Mouse (Mus musculus) gastrocnemius, adult 8-10 months (tissue): ENCODE data around the gene Gm45062. TPM values are rescaled to one million over a fixed set of nuclear protein-coding genes. Genes with fewer than 3 reads are reported as not detected.

Experiments
- DNase-seq, 2 experiments: peaks; one replicate each; pipeline ENCODE4 v3.0.0; 2022; ENCODE audit warnings: low spot score in 2 of 2
- total RNA-seq, 4 experiments: library from RNA; stranded (reverse); gene quantifications; 2 replicates each; pipeline ENCODE4 v1.2.4; 2022

The Gm45062 gene
- total RNA-seq = under 1 TPM in 2 of 4 experiments, not detected in 2; 0.44 to 0.61 TPM

DNA sequence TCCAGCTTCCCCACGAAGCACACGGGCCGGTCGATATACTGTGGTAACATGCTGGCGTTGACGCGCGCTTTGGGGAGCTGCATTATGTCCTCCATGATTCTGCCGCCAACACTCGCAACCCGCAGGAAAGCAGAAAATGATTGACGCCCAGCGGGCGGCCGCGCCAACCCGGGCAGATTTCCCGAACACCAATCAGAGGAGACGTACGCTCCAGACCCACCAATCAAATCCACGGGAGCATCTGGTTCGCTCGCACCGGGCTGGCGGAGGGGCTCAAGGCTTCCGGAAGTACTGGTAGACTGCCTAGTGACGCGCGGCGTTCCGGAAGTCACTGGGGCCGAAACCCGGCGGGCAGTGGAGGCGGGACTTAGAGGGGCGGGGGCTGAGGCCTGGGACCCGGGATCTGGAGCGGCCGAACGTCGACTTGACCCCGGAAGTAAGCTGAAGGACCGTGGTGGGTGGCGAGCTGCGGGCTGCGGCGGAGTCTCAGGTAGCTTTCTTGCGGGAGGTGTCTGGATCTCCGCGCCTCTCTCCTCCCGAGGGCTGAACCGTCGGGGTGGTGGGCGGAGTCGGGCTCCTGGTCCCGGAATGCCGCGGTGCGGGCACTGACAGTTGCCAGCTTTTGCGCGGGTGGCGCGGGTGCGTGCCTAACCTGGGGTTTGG lies at the start of gene Gm45062, which contains the start of the genes Rpa3 and Umad1:
Gm45062 (plus strand) TSS at position 447 of the 663 bp plus-strand sequence.
Rpa3 (minus strand) TSS at position 170 of the 663 bp plus-strand sequence.
Umad1 (plus strand) TSS at position 285 of the 663 bp plus-strand sequence.
- DNase-seq = peak; percentile 95 to 97

DNA sequence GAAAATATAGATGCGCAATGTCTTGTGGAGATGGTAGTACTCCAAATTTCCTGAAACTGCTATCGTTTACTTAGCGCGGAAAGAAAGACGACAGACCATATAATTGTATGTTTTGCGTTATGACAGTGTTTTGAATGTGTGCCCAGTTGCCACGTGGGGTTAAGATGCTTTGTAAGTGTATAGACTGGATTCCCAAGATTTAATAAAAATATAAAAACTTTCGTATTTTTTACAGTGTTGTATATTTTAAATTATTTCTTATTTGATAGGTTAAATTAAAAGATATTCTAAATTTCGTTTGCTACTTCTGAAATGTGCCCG lies 49.4 kb upstream of the Gm45062 start:
- DNase-seq = no peak

DNA sequence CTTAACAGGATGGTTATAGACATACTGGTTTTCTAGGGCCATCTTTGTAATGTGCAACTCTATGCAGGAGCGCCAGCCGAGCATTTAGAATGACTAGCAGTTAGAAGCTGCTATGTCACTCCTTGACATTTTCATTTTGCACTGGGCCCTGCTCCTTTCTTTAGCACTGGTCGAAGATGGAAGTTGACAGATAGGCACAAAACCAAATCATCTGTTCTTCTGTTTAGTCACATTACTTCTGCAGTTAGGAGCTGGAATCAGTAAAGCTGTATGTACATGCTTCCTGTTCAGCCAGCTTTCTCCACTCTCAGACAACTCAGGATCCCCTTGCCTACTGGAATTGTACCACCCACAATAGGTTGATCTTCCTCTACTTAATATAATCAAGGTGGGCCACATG lies 48.6 kb upstream of the Gm45062 start:
- DNase-seq = no peak

GRCm38 (mm10) chr6:8227035-8227434 lies 32.2 kb upstream of the Gm45062 start:
- DNase-seq = no peak

GRCm38 (mm10) chr6:8228596-8228995 lies 30.7 kb upstream of the Gm45062 start:
- no peak for DNase-seq

DNA sequence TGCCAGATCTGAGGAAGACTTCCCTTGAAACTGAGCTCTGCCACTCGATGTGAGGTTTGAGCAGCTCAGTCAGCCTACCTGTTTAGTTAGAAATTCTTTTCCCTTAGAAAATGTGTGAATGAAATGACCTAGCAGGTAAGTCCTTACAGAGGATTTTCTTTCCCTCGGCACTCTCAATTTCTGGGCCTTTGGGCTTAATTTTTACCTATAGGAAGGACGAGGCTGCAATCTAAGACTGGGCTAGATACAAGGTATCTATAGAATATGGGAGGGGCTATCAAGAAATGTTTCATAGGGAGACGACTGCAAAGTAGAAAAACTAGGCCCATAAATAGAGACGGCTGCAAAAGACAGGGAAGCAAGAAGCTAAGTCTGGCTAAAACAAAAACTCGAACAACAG lies 934 bp upstream of the Gm45062 start:
- no peak for DNase-seq

- DNase-seq = no peak
These were observed 406 bp downstream of the Gm45062 start for GRCm38 (mm10) chr6:8259667-8260044.

- no peak for DNase-seq
These were observed 11.8 kb downstream of the Gm45062 start for GRCm38 (mm10) chr6:8271047-8271446.

- peak in 1 of 2 experiments; percentile 8 for DNase-seq
These were observed 15.3 kb downstream of the Gm45062 start for GRCm38 (mm10) chr6:8274387-8275054.

GRCm38 (mm10) chr6:8275098-8275497 lies 15.8 kb downstream of the Gm45062 start:
- DNase-seq = peak; percentile 38 to 41

DNA sequence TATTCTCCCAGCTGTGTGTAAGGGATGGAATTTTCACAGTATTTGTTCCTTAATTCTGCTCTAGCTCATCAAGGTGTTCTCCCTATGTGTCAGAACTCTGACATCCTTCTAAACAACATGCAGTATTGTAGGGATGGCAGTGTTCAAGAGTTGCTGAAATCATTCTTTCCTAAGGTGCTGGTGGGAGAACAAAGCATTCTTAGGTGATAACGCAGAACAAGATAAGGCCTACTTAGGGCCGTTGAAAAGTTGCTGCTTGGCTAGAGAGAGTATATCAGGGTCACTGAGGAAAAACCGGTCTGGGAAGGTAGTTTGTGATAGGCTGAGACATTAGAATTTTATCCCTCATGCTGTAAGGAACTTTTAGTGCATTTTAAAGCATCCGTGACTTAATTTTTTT lies 17.2 kb downstream of the Gm45062 start:
- DNase-seq = no peak

GRCm38 (mm10) chr6:8278426-8279002 lies 19.3 kb downstream of the Gm45062 start:
- no peak for DNase-seq

GRCm38 (mm10) chr6:8283255-8283654 lies 24.0 kb downstream of the Gm45062 start:
- no peak for DNase-seq

DNA sequence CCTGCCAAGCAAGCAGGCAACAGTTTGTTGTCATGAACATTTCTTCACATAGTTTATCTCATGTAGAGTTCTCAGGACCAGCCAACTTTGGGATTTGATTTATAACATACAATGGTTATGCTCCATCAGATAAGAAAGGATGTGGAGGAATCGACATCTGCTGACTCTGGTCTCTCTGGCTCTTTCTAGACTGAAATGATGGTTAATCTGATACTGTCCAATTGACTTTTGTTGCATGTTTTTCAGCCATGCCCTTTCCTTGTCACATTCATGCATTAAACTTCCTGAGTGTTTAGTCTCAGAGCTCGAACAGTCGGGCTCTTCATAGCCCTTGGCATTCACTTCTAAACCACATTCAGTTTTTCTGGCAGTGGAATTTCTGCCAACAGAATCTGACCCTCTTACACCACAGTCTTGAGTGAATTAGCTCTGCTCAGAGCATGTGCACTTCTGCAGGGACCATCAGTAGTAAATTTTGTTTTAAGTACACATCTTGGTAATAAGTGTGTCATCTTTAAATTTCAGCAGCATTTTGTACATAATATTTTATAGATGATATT lies 26.2 kb downstream of the Gm45062 start:
- DNase-seq = no peak

DNA sequence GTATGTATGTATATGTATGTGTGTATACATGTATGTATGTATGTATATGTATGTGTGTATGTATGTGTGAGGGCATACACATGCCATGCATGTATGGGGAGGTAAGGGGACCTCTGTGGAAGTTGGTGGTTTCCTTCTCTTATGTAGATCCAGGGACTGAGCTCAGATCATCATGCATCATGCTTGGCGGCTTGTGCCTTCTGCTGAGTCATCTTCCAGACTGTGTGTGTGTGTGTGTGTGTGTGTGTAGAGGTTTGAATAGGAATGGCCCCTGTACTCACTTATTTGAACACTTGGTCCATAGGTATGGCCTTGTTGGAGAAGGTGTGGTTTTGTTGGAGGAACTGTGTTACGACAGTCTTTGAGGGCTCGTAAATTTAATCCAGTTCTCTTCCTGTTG lies 26.9 kb downstream of the Gm45062 start:
- no peak for DNase-seq

- no peak for DNase-seq
These were observed 29.7 kb downstream of the Gm45062 start for GRCm38 (mm10) chr6:8288755-8289580.

DNA sequence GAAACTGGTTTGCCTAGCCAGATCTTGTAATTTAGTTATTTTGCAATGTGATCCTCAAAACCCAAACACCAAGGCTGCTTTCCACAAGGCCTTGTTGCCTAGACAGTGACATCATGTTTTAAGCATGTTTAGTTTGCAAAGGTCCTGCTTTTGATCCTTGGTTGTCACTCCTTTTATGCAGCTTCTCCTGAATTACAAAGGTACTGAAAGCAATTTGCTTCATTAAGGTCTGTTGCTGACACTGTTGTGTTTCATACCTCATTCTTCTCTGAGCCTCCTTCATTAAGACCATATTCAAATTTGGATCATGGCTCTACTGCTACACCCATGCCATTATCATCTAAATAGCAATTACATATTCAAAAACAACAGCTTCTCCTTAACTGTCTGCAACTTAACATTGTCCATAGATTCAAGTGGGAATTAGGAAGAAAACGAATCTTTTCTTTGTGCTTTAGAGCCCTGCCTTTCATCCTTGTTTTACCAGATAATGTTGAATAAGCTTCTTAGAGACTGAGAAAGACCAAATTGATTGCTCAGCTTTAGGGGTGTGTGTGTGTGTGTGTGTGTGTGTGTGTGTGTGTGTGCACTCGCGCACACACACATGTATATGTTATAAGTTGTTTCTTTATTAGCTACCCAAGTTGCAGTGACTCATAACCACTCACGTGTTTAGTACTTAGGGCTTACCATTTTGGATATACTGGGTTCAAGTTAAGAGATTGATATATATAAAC lies 35.0 kb downstream of the Gm45062 start:
- DNase-seq = no peak

DNA sequence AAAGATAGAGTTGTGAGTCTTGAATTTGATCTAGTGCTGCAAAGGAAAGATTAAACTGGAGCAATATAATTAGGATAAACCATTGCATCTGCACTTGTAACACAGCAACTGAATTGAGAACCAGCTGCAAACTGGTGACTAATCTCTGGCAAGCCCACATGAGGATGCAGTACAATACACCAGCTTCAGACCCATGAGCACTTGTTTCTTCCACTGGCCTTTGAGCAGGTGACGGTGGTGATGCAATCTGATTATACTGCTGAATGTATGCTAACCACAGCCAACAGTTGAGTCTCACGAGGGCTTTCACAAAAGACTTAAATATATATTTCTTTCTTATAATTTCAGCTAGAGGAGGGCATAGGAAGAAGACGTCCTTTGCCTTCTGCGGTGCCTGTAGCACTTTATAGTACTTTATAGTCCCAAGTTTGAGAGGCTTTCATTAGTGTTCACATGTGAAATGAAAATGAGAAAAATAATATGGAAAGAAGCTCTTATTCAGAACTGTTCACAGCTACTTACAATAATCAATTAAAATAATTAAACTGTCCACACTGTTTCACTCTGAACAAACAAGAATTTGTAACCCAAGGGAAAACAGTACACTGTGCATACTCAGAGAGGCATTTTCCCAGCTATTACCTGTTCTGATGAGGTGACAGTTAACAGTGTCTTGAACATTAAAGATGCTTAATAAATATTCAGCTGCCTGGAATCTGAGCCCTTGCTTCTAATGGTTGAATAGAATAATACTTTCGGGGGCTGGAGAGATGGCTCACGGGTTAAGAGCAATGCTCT lies 40.0 kb downstream of the Gm45062 start:
- no peak for DNase-seq

DNA sequence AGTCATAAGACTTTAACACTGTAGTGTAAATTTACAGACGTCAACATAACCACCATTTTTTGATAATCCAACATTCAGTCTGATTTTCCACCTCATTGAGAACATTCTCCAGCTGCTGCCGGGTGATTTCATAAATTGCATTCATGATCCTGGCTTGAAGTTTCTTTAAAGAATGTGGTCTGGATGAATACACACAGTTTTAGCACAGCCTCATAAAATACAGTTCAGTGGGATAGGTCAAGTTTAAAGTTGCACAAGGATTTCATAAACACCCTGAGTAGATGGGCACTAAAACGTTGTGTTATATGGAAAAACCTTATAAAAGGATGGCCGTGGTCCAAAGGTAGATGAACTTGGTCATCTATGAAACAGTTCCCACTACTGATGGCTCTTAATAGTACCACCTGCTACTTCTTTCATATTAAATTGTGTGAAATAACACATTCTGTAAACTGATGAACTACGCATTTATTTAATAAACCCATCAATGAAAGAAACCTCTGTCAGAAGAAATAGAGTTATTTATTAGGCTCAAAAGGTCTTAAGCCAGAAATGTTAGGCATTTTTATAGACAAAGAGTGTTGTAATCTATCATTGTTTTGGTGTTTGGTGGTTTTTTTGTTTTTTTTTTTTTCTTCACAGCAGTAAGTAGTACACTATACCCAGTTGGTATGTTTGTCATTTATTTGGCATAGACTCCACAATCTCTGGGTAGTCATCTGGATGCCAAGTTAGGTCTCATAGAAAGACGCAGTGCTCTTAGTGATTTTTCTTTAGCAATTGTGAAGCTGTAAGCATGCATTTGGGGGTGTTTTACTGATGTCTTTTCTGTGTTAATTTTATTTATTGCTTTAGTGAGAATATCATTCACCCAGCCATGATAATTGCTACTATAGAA lies 48.9 kb downstream of the Gm45062 start:
- DNase-seq = no peak
